Mouse (Mus musculus) ovary, adult 18-20 months (tissue): Measurements from ENCODE around the gene Sp2.

Experiments
- DNase-seq: peaks from one replicate; pipeline ENCODE4 v3.0.0; 2022; ENCODE audit warnings: low spot score, mixed read lengths

Gene Sp2

GRCm38 (mm10) chr11:96982859-96983258, at the start of gene Sp2:
Sp2 (minus strand) TSS chr11:96982959.
- no peak for DNase-seq

- DNase-seq, result no peak
These were observed 49.7 kb upstream of the Sp2 start for GRCm38 (mm10) chr11:97032499-97032898.

GRCm38 (mm10) chr11:97031977-97032376, 49.2 kb upstream of the Sp2 start:
- no peak for DNase-seq

DNA sequence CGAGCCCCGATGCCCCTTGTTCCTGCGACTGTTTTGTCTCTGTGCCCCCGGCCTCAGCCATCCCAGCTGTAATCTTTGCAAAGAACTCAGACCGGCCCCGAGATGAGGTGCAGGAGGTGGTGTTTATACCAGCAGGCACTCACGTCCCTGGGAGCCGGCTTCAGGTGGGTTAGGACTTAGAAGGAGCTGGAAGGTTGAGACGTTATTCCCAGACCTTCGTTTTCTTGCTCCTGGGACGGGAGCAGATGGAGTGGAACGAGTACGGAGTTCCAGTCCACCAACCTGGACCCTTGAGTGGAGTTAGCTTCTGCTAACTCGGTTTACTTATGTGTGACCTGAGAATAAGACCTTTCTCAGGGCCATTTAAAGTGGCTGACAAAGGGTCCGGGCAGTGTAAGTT, 47.7 kb upstream of the Sp2 start:
- no peak for DNase-seq

DNA sequence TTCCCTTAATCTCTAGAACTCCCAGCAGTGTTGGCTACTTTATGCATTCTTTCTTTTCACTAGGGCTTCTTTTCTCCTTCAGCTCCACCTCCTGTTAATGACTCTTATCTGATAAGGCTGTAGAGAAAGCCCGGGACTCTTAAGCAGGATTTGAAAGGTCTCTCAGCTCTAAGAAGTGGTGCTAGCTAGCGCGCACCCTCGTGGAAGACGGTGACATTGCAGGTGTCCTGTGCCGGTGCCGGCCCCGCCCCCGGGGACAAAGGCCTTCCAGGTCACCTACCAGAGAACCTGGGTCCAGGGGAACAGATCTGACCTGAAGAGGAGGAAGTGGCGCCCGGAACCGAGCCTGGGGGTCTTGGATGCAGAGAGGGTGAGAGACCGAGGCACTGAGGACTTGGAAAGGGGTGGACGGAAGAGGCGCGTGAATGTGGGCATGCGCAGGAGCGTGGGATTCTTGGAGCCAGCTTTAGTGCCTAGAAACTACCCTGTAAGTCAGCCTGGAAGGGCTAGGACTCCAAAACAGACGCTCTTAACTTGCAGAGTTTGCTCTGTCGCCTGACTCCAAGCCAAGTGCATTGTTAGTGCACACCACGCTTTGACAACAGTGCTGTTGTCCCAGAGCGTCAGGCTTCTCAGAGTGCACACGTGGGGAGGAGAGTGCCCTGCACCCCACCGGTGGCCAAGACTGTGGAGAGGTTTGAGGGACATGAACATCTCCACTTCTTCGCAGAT, 47.1 kb upstream of the Sp2 start, which contains the start of gene Scrn2:
Gene Scrn2, plus strand, starts transcription at position 253 of the 732 bp plus-strand sequence.
- DNase-seq, result peak; percentile 59

DNA sequence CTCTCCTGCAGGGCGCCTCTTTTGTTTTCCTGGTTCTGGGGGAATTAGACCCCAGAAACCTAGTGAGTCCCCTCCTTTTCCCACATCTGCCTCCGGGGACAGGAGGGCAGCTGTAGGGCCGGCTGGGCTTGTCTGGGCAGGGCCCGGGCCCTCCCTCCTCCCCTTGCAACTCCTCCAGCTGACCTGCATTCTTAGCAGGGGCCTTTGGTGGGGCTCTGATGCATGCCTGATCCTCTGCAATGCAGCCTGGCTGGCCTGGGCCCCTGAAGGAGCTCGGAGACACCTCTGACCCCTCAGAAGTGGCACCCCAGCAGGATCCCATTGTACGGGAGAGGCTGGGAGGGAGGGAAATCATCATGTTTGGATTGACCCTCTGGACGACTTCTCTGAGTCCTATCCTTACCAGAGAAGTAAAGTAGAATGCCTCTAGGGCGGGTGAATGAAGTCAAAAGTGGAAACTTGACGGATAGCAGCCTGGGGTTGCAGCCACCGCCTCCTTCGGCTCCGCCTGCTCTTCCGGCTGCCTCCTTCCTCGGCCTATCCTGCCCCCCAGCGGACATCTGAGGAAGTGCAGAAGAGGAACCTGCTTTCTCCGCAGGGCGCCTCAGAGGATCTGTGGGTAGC, 43.1 kb upstream of the Sp2 start:
- peak; percentile 70 for DNase-seq

GRCm38 (mm10) chr11:97024977-97025376, 42.2 kb upstream of the Sp2 start:
- no peak for DNase-seq

DNA sequence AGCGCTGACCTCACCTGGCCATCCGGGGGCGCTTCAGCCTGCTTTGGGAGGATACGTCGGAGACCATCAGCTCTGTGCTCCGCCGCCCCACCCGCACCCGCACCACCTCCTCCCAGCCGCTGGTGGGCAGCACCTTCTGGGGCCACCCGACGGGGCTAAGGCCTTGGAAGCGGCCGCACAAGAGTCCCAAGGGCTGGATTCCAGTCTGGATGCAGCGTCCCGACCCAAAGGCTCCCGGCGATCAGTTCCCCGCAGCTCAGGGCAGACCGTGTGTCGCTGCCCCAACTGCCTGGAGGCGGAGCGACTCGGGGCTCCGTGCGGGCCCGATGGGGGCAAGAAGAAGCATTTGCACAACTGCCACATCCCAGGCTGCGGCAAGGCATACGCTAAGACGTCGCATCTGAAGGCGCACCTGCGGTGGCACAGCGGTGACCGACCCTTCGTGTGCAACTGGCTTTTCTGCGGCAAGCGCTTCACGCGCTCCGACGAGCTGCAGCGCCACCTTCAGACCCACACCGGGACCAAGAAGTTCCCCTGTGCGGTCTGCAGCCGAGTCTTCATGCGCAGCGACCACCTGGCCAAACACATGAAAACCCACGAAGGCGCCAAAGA, 39.2 kb upstream of the Sp2 start:
- DNase-seq, result peak; percentile 35

GRCm38 (mm10) chr11:97021121-97021765, 38.5 kb upstream of the Sp2 start:
- no peak for DNase-seq

DNA sequence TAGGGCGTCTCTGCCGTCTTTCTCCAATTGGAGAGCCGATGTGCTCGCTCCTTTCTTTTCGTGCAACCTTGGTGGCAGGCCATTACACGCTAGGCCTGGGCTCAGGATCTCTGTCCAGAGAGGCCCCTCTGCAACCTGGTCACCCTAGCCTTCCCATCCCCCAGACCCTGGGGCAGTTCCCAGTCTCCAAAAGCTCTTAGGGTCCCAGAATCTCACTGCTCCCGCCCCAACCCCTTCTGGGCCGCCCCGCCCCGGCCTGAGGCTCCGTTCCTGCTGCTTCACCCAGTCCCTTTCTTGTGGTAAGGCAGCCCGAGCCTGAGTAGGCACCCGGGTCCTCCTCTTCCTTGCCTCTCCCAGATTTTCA, 36.6 kb upstream of the Sp2 start:
- DNase-seq, result no peak

DNA sequence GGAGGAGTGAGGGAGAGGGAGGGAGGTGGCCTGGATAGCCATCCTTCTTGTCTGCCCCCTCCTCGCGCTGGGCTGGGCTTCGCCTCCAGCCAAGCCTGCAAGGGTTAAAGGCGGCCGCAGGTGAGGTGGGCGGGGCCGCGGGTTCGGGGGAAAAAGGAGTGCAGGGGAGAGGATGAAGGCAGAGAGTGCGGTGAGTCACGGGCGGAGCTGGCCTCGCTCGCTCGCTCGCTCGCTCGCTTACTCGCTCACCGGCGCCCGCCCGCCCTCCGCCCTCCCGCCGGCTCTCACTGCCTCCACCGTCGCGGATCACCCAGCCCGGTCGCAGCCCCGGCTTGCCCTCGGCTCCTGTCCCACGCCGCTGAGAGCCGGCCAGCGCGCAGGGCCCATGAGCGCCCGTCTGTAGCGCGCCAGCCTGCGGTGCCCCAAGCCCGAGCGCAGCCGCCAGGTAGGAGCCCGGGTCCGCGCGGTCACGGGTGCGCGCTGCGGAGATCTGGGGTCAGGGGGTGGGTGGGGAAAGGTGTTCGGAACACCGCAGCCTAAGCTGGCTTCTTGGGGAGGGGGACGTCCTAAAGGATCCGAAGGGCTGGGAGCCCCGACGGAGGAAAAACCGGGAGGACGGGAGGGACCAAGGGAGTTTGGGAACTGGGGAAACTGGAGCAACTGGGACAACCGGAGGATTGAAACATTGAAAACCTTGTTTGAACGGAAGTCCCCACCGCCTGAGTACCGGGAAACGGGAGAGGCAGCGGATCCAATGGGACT, 36.0 kb upstream of the Sp2 start:
- DNase-seq, result no peak

DNA sequence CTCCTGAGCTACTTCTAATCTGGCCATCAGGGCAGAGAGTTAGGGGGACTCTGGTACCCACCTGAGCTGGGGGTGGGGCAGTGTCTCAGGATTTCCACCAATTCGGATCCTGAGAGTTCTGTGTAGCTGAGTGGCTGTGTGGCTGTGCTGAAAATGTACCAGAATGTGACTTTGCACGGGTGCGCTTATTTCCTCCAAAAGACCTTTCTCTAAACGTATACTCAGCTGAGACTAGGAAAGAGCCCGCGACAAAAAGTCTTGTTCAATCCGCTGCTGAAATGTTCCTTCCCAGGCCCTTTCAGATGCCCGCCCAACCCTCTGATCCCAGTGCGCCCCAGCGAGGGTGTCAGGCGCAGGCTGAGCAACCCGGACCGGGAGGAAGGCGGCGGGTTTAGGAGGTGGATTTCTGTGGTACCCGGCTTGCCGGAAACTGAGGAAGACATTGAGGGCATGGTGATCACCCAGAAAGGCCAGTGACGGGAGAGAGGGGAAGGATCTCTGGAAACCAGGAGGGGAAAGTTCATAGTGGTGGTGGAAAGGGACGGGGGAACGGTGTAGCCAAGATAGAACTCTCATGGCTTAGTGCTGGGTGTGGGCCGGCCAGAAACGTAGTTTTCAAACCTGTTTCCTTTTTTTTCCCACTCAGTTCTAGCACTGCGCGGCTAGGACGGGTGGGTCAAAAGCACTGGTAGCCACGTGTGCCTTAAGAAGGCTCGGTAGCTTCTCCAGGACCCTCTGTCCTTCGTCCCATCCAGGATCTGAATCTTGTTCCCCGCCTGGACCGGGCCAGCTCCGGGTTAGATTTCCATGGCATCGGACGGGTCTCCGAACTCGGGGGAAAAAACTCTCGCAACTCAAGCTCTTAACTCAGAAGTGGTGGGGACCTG, 35.2 kb upstream of the Sp2 start:
- DNase-seq, result no peak

- DNase-seq, result no peak
These were observed 30.4 kb upstream of the Sp2 start, which contains the start of gene Sp6 for GRCm38 (mm10) chr11:97013121-97013670. Sp6 (plus strand) TSS chr11:97013394.

DNA sequence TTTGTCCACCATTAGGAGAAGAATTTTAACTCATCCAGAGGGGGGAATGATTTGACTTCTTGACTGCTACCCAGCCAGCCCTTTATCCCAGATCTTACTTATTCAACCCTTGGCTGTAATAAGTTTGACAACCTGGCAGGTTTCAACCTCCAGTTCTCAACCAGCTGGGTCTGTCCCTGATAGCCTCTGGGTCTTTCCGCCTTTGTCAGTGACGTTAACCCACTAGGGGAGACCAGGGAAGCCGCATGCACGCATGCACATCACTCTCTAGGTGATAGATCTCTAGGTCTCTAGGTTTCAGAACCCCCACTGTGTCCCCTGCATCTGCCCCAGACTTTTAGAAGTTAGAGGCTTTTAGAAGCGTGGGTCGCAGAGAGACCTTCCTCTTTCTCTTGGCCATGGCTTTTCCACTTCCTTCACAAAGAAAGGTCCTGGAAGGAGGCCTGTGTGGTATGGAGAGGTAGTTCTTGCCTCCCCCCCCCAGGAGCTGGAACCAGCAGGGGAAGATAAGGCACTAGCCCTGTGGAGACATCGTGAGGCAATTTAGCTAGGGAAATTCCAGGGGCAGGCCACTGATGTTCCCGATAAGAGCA, 26.5 kb upstream of the Sp2 start:
- DNase-seq, result no peak

DNA sequence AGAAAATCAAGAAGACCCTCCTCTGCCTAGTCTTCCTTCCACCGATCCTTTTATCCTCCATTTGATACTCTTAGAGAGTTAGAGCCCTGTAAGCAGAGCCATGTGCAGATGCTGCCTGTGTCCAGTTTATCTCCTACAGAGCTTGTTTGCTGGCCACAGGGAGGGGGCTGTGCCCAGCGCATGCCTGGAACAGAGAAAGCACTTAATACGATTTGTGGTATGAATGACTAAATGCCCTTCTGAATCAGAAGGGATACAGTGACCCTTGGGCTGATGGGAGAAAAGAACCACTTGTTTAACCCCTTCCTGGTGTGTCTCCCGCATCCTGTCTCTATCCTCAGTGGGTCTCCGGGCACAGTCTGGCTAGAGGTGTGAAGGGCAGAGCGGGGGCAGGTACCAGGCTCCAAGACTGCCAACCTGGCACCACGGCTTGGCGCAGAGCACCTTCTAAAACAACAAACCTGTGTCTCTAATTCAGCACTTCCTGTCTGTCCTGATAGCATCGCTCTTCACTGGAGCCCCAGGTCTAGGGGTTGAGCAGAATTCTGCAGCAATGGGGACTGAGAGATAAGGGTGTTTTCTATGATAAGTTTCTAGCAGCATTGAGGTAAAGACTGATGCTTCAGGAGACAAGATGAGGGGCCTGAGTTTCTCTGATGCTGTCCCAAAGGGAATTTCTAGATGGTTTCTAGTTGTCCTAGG, 24.5 kb upstream of the Sp2 start:
- no peak for DNase-seq

DNA sequence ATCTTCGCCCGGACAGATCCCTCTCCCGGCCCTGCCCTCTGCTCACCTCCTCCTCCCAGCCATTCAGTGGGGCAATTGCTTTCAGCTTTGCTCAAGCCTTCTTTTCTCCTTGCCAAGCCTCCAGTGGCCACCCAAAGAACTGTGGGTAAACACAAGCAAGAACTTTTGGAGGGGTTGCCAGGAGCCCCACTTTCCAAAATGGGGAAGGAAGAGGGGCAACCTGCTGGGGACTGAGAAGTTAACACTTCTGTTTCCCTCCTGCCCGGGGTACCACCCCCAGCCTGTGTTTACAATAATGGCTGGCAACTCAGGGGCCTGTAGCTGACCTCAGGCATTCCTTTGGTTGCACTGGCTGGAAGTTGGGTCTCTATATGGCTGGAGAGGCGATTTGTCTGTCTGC, 20.4 kb upstream of the Sp2 start:
- no peak for DNase-seq

- peak; percentile 22 for DNase-seq
These were observed 14.7 kb upstream of the Sp2 start for GRCm38 (mm10) chr11:96997380-96997956.

- DNase-seq, result no peak
These were observed 14.1 kb upstream of the Sp2 start for GRCm38 (mm10) chr11:96996773-96997379.
